Mouse (Mus musculus) embryonic facial prominence, embryonic 15.5 days (tissue): ENCODE results near the gene Rnh1. TPM values are rescaled to one million over a fixed set of nuclear protein-coding genes. Genes with fewer than 3 reads are reported as not detected.

Experiments
- ATAC-seq: fragments of 200-750 bp; cut with Nextera tagmentation; 2 replicates; pipeline ENCODE4 v1.8.0; 2017; ENCODE audit warnings: low read depth, moderate TSS enrichment; ENCODE audit not compliant: insufficient number of reproducible peaks, low FRiP score, low TSS enrichment
- H3K27ac ChIP-seq: fragments of 300-500 bp; sonication (generic); replicated peaks from 2 replicates; pipeline ENCODE4 v1.5.1; 2015; ENCODE audit warnings: mild to moderate bottlenecking, inconsistent platforms
- H3K27me3 ChIP-seq: fragments of 300-500 bp; sonication (generic); 2 replicates; pipeline ENCODE4 v1.6.1; 2015; ENCODE audit warnings: inconsistent platforms
- H3K36me3 ChIP-seq: fragments of 300-500 bp; sonication (generic); 2 replicates; pipeline ENCODE4 v1.6.1; 2015; ENCODE audit warnings: mild to moderate bottlenecking, inconsistent platforms
- H3K4me1 ChIP-seq: fragments of 300-500 bp; sonication (generic); 2 replicates; pipeline ENCODE4 v1.6.1; 2015; ENCODE audit warnings: inconsistent platforms
- H3K4me2 ChIP-seq: fragments of 300-500 bp; sonication (generic); replicated peaks from 2 replicates; pipeline ENCODE4 v1.6.1; 2015; ENCODE audit warnings: mild to moderate bottlenecking, inconsistent platforms
- H3K4me3 ChIP-seq: fragments of 300-500 bp; sonication (generic); replicated peaks from 2 replicates; pipeline ENCODE4 v1.5.1; 2015; ENCODE audit warnings: mild to moderate bottlenecking, inconsistent platforms
- H3K9ac ChIP-seq: fragments of 300-500 bp; sonication (generic); 2 replicates; pipeline ENCODE4 v1.6.1; 2015; ENCODE audit warnings: inconsistent platforms
- H3K9me3 ChIP-seq: fragments of 300-500 bp; sonication (generic); replicated peaks from 2 replicates; pipeline ENCODE4 v1.6.1; 2016; ENCODE audit warnings: inconsistent platforms
- WGBS: fragments of 180-500 bp; shearing (Covaris S2); methylation state at CpG from one replicate; pipeline ENCODE4 v1.1.7; 2015; 5-methylcytosine and 5-hydroxymethylcytosine counted together
- polyA plus RNA-seq: library from polyadenylated mRNA; unstranded; fragments of >200 nt; fragmentation: Nextera tagmentation; extraction: Ambion mirVana; gene quantifications from 2 replicates; pipeline ENCODE4 v1.2.1, GENCODE M21; 2015

Rnh1 gene
- polyA plus RNA-seq, 1 experiment from 2014 or later, result 216 TPM

DNA sequence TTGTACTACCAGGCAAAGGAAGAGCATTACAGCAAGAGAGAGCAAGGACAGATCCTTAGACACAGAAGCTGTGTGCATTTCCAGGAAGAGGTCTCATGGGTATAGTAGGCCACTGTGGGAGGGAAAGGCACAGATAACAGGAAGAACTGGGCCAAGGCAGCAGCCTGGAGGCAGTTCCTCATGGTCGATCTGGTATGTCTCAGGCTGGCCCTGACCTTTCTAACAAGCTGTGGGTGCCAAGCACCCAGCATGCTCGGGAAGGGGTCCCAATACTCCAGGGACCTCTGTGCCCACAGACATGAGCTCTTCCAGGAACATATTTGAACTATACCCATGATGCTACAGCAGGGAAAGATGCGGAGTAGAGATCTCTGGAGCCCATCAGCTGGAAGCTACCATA lies 31.9 kb upstream of the Rnh1 start:
- H3K27ac ChIP-seq, result no peak overlapping the region
- H3K27me3 ChIP-seq, result no peaks in the 10 kb centered on the region
- no peaks in the 10 kb centered on the region for H3K36me3 ChIP-seq
- H3K9ac ChIP-seq, result no peak overlapping the region
- H3K4me2 ChIP-seq, result no peak overlapping the region
- H3K4me3 ChIP-seq, result no peak overlapping the region
- WGBS, result 76% methylated on average over 3 of the region's 3 CpGs
- no peaks in the 10 kb centered on the region for H3K4me1 ChIP-seq
- no peak for ATAC-seq
- H3K9me3 ChIP-seq, result no peaks in the 10 kb centered on the region

DNA sequence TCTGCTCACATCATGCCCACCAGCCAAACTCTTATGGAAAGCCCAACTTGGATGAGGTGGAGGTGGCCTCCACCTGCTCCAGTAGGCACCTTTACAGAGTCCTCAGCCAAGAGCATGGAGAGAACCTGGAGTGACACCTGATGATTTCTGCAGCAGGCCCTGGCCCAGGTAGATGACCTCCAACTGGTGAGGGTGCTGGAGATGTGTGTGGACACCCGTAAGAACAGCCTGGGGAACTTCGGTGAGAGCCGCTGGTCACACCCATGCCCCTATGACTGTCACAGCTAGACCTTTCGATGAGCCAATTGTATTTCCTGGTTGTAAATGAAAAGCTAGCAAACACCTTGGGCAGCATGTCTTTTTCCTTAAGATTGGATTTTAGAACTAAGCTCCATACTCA lies 25.5 kb upstream of the Rnh1 start:
- H3K4me3 ChIP-seq, result no peak overlapping the region
- H3K9ac ChIP-seq, result no peak overlapping the region
- no peaks in the 10 kb centered on the region for H3K36me3 ChIP-seq
- no peaks in the 10 kb centered on the region for H3K9me3 ChIP-seq
- ATAC-seq, result no peak
- no peak overlapping the region for H3K27ac ChIP-seq
- peaks cover 16% of the 10 kb centered on the region for H3K4me1 ChIP-seq
- no peak overlapping the region for H3K4me2 ChIP-seq
- H3K27me3 ChIP-seq, result no peaks in the 10 kb centered on the region
- WGBS, result 92% methylated on average over 4 of the region's 4 CpGs

DNA sequence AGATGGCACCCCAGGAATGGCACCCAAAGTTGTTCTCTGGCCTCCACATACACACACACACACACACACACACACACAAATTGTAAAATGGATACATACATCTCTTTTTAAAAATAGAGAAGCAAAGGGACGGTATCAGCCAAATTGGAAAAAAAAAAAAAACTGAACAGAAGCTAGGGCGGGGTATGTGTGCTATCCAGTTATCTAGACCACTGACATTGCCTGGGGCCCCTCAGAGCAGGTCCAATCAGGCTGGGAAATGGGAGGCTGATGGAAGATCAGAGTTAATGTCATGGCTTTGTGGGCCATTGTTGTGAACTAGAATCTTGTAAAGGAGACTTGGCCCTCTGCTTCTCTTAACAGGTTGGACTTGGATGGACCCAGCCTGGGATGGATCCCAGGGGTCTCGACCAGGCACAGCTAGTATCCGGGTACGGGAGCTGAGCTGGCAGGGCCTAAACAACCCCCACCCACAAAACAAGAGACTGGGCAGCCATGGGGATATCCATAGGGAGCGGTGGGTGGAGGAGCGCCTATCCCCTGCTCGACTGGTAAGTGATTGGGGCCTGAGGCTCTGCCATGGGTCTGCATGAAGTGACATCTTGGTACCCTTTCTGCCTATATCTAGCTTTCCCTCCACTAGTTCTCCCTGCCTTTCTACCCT lies 24.1 kb upstream of the Rnh1 start:
- H3K36me3 ChIP-seq, result peaks cover 7% of the 10 kb centered on the region
- no peak overlapping the region for H3K27ac ChIP-seq
- H3K4me1 ChIP-seq, result peaks cover 30% of the 10 kb centered on the region
- H3K27me3 ChIP-seq, result no peaks in the 10 kb centered on the region
- no peak overlapping the region for H3K9ac ChIP-seq
- no peak overlapping the region for H3K4me3 ChIP-seq
- no peaks in the 10 kb centered on the region for H3K9me3 ChIP-seq
- no peak overlapping the region for H3K4me2 ChIP-seq
- 87% methylated on average over 8 of the region's 8 CpGs for WGBS
- ATAC-seq, result no peak

GRCm38 (mm10) chr7:141195754-141196153 lies 23.1 kb upstream of the Rnh1 start:
- Histone ChIP-seq H3K36me3 (peaks cover 17% of the 10 kb centered on the region), H3K4me2 (peak overlapping the region; percentile 95; the same call in 1 of the 2 replicates), H3K4me3 (no peak overlapping the region), H3K4me1 (peaks cover 40% of the 10 kb centered on the region), H3K27ac (no peak overlapping the region), H3K9ac (no peak overlapping the region), H3K9me3 (no peaks in the 10 kb centered on the region), H3K27me3 (no peaks in the 10 kb centered on the region)
- ATAC-seq, result no peak
- WGBS, result 91% methylated on average over 2 of the region's 2 CpGs

DNA sequence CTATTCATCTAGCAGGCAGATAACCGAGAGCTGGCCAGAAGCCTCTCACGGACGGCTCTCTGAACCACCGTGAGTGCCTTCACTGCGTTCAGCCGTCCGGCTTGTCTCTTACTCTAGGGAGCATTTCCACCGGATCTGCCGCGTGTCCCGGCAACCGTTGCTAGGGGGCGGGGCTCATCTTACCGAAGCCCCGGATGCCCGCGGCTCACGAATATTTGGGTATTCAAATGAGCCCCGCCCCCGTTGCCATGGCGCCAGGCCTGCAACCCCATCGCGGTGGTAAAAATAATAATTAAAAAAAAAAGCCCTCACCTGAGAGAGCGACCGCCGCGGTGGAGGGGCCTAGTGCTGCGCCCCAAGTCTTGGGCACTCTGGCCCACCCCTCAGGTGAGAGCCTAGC lies 22.2 kb upstream of the Rnh1 start:
- Histone ChIP-seq H3K9ac (peak overlapping the region; percentile 48; the same call in 1 of the 2 replicates), H3K9me3 (no peaks in the 10 kb centered on the region), H3K4me3 (peak overlapping the region; percentile 92), H3K27me3 (no peaks in the 10 kb centered on the region), H3K27ac (peak overlapping the region; percentile 94), H3K4me1 (peaks cover 40% of the 10 kb centered on the region), H3K36me3 (peaks cover 25% of the 10 kb centered on the region), H3K4me2 (peak overlapping the region; percentile 95)
- no peak for ATAC-seq
- under 1% methylated on average over 28 of the region's 28 CpGs for WGBS

- under 1% methylated on average over 23 of the region's 23 CpGs for WGBS
- Histone ChIP-seq H3K4me1 (peaks cover 40% of the 10 kb centered on the region), H3K27ac (peak overlapping the region; percentile 94), H3K27me3 (no peaks in the 10 kb centered on the region), H3K36me3 (peaks cover 30% of the 10 kb centered on the region), H3K9me3 (no peaks in the 10 kb centered on the region), H3K9ac (peak overlapping the region; percentile 48), H3K4me3 (peak overlapping the region; percentile 92), H3K4me2 (peak overlapping the region; percentile 95)
- ATAC-seq, result no peak
Measured at GRCm38 (mm10) chr7:141194409-141194808, 21.8 kb upstream of the Rnh1 start.

- H3K4me2 ChIP-seq, result peak within 1 kb of the TSS; percentile 95
- peak; percentile 96 for ATAC-seq
- WGBS, result under 1% methylated on average over 33 of the region's 39 CpGs
- H3K9ac ChIP-seq, result peak within 1 kb of the TSS; percentile 90
- H3K9me3 ChIP-seq, result no peaks in the 10 kb centered on the region
- no peaks in the 10 kb centered on the region for H3K27me3 ChIP-seq
- peak within 1 kb of the TSS; percentile 92 for H3K4me3 ChIP-seq
- peak within 1 kb of the TSS; percentile 94 for H3K27ac ChIP-seq
- H3K4me1 ChIP-seq, result peaks cover 40% of the 10 kb centered on the region
- peaks cover 34% of the 10 kb centered on the region for H3K36me3 ChIP-seq
Measured at GRCm38 (mm10) chr7:141193948-141194347, 21.3 kb upstream of the Rnh1 start, which contains the start of the genes Hras and Lrrc56. Gene Hras, minus strand, starts transcription at chr7:141194005. Gene Lrrc56, plus strand, starts transcription at chr7:141194157.

DNA sequence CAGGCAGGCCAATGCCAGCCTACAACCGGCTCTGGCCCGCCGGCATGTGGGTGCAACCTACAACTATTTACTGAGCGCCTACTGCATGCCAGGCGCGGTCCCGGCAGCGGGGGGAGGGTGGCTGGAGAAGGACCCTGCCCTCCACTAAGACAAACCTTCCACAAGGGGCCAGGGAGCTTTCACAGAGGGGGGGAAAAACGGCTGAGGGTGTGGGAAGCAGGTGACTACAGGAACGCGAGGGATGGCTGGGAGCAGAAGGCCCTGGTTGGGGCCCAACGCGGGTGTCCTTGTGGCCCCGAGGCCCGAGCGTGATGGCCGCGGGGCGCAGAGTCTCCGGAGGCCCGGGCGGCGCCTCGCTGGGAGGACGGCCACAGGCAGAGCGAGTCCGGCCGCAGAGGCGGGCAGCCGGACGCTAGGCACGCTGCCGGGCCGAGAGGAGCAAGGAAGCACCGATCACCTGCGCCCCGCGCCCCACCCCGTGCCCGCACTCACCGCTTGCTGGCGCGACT lies 20.7 kb upstream of the Rnh1 start:
- Histone ChIP-seq H3K27ac (peak overlapping the region; percentile 90), H3K4me3 (peak overlapping the region; percentile 92), H3K4me1 (peaks cover 40% of the 10 kb centered on the region), H3K27me3 (no peaks in the 10 kb centered on the region), H3K9ac (peak overlapping the region; percentile 90), H3K9me3 (no peaks in the 10 kb centered on the region), H3K36me3 (peaks cover 37% of the 10 kb centered on the region), H3K4me2 (peak overlapping the region; percentile 95)
- WGBS, result 1% methylated on average over 33 of the region's 43 CpGs
- ATAC-seq, result peak; percentile 8

- peaks cover 37% of the 10 kb centered on the region for H3K36me3 ChIP-seq
- ATAC-seq, result 0 out of 2 replicates have a peak, but pooled peaks have one; percentile 1
- 24% methylated on average over 12 of the region's 12 CpGs for WGBS
Measured at GRCm38 (mm10) chr7:141192776-141193347, 20.2 kb upstream of the Rnh1 start.

GRCm38 (mm10) chr7:141191796-141192685 lies 19.4 kb upstream of the Rnh1 start:
- Histone ChIP-seq H3K4me1 (peaks cover 40% of the 10 kb centered on the region), H3K36me3 (peaks cover 37% of the 10 kb centered on the region), H3K27ac (no peak overlapping the region), H3K9me3 (no peaks in the 10 kb centered on the region), H3K4me3 (peak overlapping the region; percentile 92), H3K4me2 (peak overlapping the region; percentile 95), H3K27me3 (no peaks in the 10 kb centered on the region), H3K9ac (0 out of 2 replicates have a peak overlapping the region, but pooled peaks have one; percentile 90)
- whole genome bisulfite sequencing, result 83% methylated on average over 24 of the region's 24 CpGs
- ATAC-seq, result no peak

More at GRCm38 (mm10) chr7:141192776-141193347, 20.2 kb upstream of the Rnh1 start:
- H3K9ac ChIP-seq, result peak overlapping the region; percentile 90
- H3K27me3 ChIP-seq, result no peaks in the 10 kb centered on the region
- H3K9me3 ChIP-seq, result no peaks in the 10 kb centered on the region
- H3K4me2 ChIP-seq, result peak overlapping the region; percentile 95
- H3K27ac ChIP-seq, result peak overlapping the region; percentile 90
- H3K4me1 ChIP-seq, result peaks cover 40% of the 10 kb centered on the region
- H3K4me3 ChIP-seq, result peak overlapping the region; percentile 92

- peaks cover 40% of the 10 kb centered on the region for H3K4me1 ChIP-seq
- no peaks in the 10 kb centered on the region for H3K9me3 ChIP-seq
- ATAC-seq, result no peak
- H3K9ac ChIP-seq, result no peak overlapping the region
- H3K4me2 ChIP-seq, result no peak overlapping the region
- no peak overlapping the region for H3K27ac ChIP-seq
- H3K4me3 ChIP-seq, result no peak overlapping the region
- 82% methylated on average over 14 of the region's 14 CpGs for WGBS
- no peaks in the 10 kb centered on the region for H3K27me3 ChIP-seq
- peaks cover 37% of the 10 kb centered on the region for H3K36me3 ChIP-seq
Measured at GRCm38 (mm10) chr7:141191036-141191435, 18.4 kb upstream of the Rnh1 start.
